Mouse (Mus musculus) liver, embryonic 16.5 days (tissue): Measurements from ENCODE around the gene Gm28047. TPM values are rescaled to one million over a fixed set of nuclear protein-coding genes. Genes with fewer than 3 reads are reported as not detected.

Source experiments
- ATAC-seq: fragments of 200-750 bp; cut with Nextera tagmentation; 2 replicates; pipeline ENCODE4 v1.8.0; 2017; ENCODE audit warnings: low read depth, mild to moderate bottlenecking, moderate number of reproducible peaks, moderate library complexity
- H3K27ac ChIP-seq: fragments of 300-500 bp; sonication (generic); 2 replicates; pipeline ENCODE4 v1.5.1; 2014; ENCODE audit warnings: mild to moderate bottlenecking, low read length
- H3K27me3 ChIP-seq: fragments of 300-500 bp; sonication (generic); 2 replicates; pipeline ENCODE4 v1.6.1; 2014; ENCODE audit warnings: low read depth, low read length, mixed read lengths; ENCODE audit not compliant: control insufficient read depth, insufficient read depth
- H3K36me3 ChIP-seq: fragments of 300-500 bp; sonication (generic); 2 replicates; pipeline ENCODE4 v1.6.1; 2014; ENCODE audit warnings: mild to moderate bottlenecking; ENCODE audit not compliant: control insufficient read depth, insufficient read depth
- H3K4me1 ChIP-seq: fragments of 300-500 bp; sonication (generic); 2 replicates; pipeline ENCODE4 v1.6.1; 2014; ENCODE audit warnings: low read depth, low read length, mixed read lengths; ENCODE audit not compliant: control insufficient read depth
- H3K4me2 ChIP-seq: fragments of 300-500 bp; sonication (generic); 2 replicates; pipeline ENCODE4 v1.6.1; 2014; ENCODE audit warnings: low read depth, low read length, mixed read lengths
- H3K4me3 ChIP-seq: fragments of 300-500 bp; sonication (generic); 2 replicates; pipeline ENCODE4 v1.5.1; 2014; ENCODE audit warnings: low read depth, mild to moderate bottlenecking, low read length
- H3K9ac ChIP-seq: fragments of 300-500 bp; sonication (generic); 2 replicates; pipeline ENCODE4 v1.6.1; 2014; ENCODE audit warnings: low read depth, low read length
- H3K9me3 ChIP-seq: fragments of 300-500 bp; sonication (generic); replicated peaks from 2 replicates; pipeline ENCODE4 v1.6.1; 2016; ENCODE audit warnings: low read length; ENCODE audit not compliant: control insufficient read depth
- WGBS: fragments of 180-500 bp; shearing (Covaris S2); extraction: QIAGEN DNeasy Blood & Tissue Kit; methylation state at CpG from one replicate; pipeline ENCODE4 v1.1.7; 2014; ENCODE audit not compliant: insufficient replicate concordance; 5-methylcytosine and 5-hydroxymethylcytosine counted together
- polyA plus RNA-seq: library from polyadenylated mRNA; unstranded; fragments of >200 nt; fragmentation: Nextera tagmentation; extraction: Ambion mirVana; gene quantifications from 2 replicates; pipeline ENCODE4 v1.2.1, GENCODE M21; 2015

Gm28047 gene
- not detected in 2 replicates for polyA plus RNA-seq

DNA sequence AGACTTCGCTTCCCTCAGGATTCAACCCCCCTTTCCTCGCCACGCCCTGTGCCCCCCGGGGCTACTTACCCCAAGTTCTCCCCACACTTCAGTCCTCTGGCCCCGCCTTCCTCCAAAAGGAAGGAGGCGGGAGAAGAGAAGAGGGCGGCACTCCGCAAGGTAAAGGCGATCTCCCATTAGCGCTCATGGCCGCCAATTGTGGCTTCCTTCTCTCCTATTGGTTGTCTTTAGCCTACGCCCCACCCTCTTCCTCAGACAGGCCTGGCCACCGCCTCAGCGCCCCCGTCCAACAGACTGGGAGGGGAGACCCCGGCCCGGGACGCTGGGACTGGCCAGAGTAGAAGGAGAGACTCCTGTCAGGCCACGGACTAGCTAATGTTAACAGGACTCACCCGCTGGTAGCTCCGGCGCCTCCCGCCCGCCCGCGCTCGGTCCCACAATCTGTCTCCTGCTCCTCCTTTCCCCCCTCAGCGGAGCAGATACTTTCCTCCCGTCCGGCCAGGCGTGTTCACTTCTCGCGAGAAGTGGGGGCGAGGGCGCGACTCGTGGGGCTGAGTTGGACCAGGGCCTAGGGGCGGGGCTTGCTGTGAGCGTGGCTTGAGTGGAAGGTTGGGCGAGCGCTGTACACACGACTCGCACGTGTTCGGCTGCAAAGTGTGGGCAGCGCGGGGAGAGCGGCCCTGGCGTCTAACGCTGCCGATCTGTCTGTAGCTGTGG is at the start of gene Gm28047, which contains the start of gene Atf7:
Gm28047 (minus strand) TSS at position 98 of the 717 bp plus-strand sequence.
Atf7 (minus strand) TSS at position 495 of the 717 bp plus-strand sequence.
- Histone ChIP-seq H3K27me3 (no peaks in the 10 kb centered on the region), H3K27ac (peak within 1 kb of the TSS; percentile 95), H3K4me1 (peaks cover 19% of the 10 kb centered on the region), H3K9me3 (no peaks in the 10 kb centered on the region), H3K36me3 (no peaks in the 10 kb centered on the region), H3K4me3 (peak within 1 kb of the TSS; percentile 82), H3K4me2 (peak within 1 kb of the TSS; percentile 85), H3K9ac (peak within 1 kb of the TSS; percentile 87)
- ATAC-seq, result peak; percentile 97
- WGBS, result 0% methylated on average over 51 of the region's 51 CpGs

DNA sequence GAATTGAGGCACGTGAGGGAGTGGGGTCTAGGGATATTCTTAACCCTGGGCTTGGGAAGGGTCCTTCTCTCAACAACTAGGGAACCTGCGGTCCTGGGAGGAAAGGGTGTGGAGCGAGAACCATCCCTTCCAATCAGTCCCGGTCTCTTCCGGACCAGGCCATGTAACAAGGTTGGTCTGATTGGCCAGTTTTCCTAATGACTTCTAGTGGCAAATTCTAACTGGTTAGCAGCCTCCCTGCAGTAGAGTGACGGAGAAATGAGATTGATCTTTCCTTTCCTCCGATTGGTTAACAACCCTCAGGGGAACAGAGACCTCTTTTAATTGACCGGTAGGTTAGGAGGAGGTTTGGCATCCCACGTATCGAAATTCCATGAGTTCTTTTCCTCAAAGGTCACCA is 48.7 kb upstream of the Gm28047 start:
- no peak overlapping the region for H3K27ac ChIP-seq
- WGBS, result 18% methylated on average over 10 of the region's 10 CpGs
- H3K4me2 ChIP-seq, result no peak overlapping the region
- ATAC-seq, result no peak
- no peaks in the 10 kb centered on the region for H3K9me3 ChIP-seq
- no peaks in the 10 kb centered on the region for H3K36me3 ChIP-seq
- H3K27me3 ChIP-seq, result peaks cover 31% of the 10 kb centered on the region
- H3K4me3 ChIP-seq, result peak overlapping the region; percentile 19; the same call in 1 of the 2 replicates
- H3K4me1 ChIP-seq, result peaks cover 13% of the 10 kb centered on the region
- no peak overlapping the region for H3K9ac ChIP-seq

DNA sequence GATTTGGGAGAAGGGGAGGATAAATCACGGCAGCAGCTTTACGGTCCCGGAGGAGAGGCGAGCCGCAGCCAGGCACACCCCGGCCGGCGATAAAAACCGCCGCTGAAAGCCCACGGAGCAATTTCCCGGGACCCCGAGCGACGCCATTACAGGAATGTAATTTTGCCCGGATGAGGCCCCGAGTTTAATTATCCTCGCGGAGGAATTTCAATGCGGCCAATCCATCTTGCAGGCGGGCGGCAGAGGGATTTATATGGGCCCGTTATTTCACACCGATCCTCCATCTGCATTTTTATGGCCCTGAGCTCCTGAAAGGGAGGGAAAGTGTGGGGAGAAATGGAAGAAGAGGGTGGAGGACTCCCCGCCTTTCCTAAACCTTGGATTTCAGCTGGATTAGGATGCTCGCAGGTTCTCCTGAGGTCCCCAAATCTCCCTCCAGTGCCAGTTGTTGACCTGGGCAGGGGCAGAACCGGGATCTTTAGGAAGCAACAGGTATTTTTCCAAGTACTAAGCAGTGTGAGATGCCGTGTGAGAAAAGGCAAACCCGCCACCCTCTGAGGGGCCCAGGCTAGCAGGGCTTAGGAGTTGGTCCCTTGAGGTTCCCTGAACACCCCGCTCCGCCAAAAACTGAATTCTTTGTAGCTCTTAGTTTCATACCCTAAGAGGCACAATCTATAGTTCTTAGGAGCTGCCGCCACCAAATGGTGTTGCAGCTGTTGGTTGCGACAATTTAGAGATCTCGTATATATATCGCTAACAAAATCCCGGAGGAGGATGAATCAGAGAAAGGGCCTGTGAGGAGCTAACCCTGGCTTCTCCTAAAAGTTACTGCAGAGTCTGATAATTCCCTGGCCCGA is 47.6 kb upstream of the Gm28047 start, which contains the start of gene Atp5g2:
Atp5g2 (minus strand) TSS at position 138 of the 857 bp plus-strand sequence.
- peaks cover 31% of the 10 kb centered on the region for H3K27me3 ChIP-seq
- 11% methylated on average over 37 of the region's 37 CpGs for WGBS
- ATAC-seq, result no peak
- peak within 1 kb of the TSS; percentile 90 for H3K4me3 ChIP-seq
- no peaks in the 10 kb centered on the region for H3K9me3 ChIP-seq
- peaks cover 13% of the 10 kb centered on the region for H3K4me1 ChIP-seq
- H3K36me3 ChIP-seq, result peaks cover under 1% of the 10 kb centered on the region; the same call in 1 of the 2 replicates
- H3K27ac ChIP-seq, result peak within 1 kb of the TSS; percentile 79
- H3K9ac ChIP-seq, result peak within 1 kb of the TSS; percentile 59
- peak within 1 kb of the TSS; percentile 84 for H3K4me2 ChIP-seq

DNA sequence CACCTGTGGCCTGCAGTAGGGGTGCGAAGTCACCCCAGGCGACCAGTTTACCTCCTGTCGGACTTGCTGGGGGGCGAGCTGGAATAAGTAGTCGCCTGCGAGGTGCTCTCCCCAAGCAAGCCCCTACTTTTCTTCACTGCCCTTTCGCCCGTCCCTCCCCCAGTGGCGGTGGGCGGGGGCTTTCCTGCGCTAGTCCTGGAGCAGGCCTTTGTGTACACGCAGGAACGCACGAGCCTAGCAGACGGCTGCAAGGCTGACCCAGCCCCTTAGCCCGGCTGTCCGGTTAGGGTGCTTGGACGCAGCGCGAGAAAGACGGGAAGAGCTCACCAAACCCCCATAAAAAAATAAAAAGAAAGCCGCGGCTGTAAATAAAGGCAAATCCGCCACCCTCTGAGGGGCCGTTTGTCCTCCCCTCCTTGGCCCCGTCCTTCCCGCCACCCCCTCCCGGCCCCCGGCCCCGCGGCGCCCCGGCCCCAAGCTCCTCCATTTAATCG is 46.9 kb upstream of the Gm28047 start:
- WGBS, result under 1% methylated on average over 34 of the region's 34 CpGs
- peak overlapping the region; percentile 59 for H3K9ac ChIP-seq
- H3K27me3 ChIP-seq, result peaks cover 31% of the 10 kb centered on the region
- H3K36me3 ChIP-seq, result peaks cover 5% of the 10 kb centered on the region; the same call in 1 of the 2 replicates
- peak overlapping the region; percentile 90 for H3K4me3 ChIP-seq
- peak overlapping the region; percentile 84 for H3K4me2 ChIP-seq
- ATAC-seq, result peak; percentile 25; the same call in 1 of the 2 replicates
- H3K27ac ChIP-seq, result peak overlapping the region; percentile 79
- peaks cover 13% of the 10 kb centered on the region for H3K4me1 ChIP-seq
- H3K9me3 ChIP-seq, result no peaks in the 10 kb centered on the region

DNA sequence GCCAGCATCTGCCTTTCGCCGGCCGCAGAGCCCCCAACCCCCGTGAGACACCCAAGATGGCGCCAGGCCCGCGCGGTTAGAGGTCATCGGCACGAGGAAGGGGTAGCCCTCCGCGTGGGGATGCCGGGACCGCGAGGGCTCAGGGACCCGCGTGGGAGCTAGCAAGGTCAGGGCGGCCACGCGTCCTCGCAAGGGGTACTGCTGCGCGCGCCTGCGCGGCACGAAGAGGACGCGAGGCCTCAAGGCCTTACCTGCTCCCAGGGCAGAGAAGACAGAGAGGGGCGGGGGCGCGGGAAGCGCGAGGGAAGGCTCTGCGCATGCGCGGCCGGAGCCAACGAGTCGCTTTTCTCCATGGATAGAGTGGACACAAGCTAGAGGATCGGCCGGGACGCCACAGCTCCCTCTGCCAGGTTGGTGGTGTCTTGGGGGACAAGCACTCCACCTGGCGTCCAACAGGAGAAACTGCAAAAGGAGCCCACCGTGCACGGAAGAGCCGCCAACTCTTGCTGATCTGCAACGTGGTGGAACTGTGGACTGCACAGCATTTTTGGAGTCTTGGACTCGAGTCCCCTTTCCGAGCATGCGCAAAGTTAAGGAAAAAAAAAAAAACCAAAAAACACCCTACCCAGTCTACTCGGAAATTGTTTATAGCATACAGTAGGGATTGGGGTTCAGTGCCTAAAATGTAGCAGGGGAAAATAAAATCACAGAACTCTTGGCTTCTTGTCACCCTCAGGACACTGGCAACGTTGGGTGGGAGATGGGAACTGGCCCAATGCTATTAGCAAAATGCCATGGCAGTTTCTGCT is 46.1 kb upstream of the Gm28047 start:
- Histone ChIP-seq H3K4me2 (peak overlapping the region; percentile 84), H3K9ac (peak overlapping the region; percentile 93), H3K4me3 (peak overlapping the region; percentile 90), H3K36me3 (peaks cover 5% of the 10 kb centered on the region; the same call in 1 of the 2 replicates), H3K27me3 (peaks cover 31% of the 10 kb centered on the region), H3K4me1 (peaks cover 13% of the 10 kb centered on the region), H3K9me3 (no peaks in the 10 kb centered on the region), H3K27ac (peak overlapping the region; percentile 80)
- under 1% methylated on average over 53 of the region's 53 CpGs for WGBS
- ATAC-seq, result peak; percentile 93

DNA sequence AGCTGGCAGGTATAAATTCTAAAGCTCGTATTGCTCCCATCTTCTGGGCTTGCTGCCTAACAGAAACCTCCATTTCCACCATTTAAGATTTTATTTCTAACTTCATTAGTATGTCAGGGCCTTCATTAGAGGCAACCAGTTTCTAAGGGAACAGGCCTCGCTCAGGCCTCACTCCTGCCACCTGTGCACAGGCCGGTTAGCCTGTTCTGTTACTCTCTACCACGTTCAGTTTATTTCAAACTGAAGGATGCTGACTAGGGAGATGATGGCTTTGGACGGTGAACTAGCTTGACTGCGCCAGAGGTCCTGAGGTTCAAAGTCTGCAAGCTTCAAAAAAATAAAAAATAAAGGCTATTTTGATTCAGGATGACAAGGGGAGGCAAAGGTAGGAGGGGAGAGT is 45.4 kb upstream of the Gm28047 start:
- 5% methylated on average over 6 of the region's 6 CpGs for WGBS
- ATAC-seq, result no peak
- Histone ChIP-seq H3K36me3 (peaks cover 7% of the 10 kb centered on the region; the same call in 1 of the 2 replicates), H3K9me3 (no peaks in the 10 kb centered on the region), H3K9ac (peak overlapping the region; percentile 93), H3K4me2 (peak overlapping the region; percentile 84), H3K27ac (peak overlapping the region; percentile 80), H3K27me3 (peaks cover 31% of the 10 kb centered on the region), H3K4me1 (peaks cover 13% of the 10 kb centered on the region), H3K4me3 (peak overlapping the region; percentile 90)

DNA sequence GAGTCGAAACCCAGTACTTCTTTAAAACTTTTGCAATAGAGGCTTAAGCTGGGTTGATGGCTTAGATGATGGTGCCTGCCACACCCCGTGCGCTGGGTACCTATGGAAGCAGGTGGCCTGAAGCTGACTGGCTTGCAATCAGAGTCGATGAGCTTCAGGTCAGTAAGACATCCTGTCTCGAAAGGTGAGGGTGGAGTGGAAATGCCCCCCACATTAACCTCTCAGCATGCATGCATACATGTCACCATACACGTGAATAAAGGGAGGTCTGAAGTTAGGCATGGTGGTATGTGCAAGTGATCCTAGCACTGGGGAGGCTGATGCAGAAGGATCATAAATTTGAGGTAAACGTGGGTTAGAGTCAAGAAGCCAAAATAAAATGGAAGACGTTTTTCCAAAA is 44.7 kb upstream of the Gm28047 start:
- H3K4me3 ChIP-seq, result no peak overlapping the region; the same call in 1 of the 2 replicates
- peaks cover 10% of the 10 kb centered on the region for H3K36me3 ChIP-seq
- 73% methylated on average over 8 of the region's 8 CpGs for WGBS
- H3K27me3 ChIP-seq, result peaks cover 29% of the 10 kb centered on the region
- ATAC-seq, result no peak
- no peak overlapping the region for H3K27ac ChIP-seq
- peak overlapping the region; percentile 84 for H3K4me2 ChIP-seq
- H3K9ac ChIP-seq, result peak overlapping the region; percentile 28; the same call in 1 of the 2 replicates
- H3K9me3 ChIP-seq, result no peaks in the 10 kb centered on the region
- H3K4me1 ChIP-seq, result peaks cover 13% of the 10 kb centered on the region

DNA sequence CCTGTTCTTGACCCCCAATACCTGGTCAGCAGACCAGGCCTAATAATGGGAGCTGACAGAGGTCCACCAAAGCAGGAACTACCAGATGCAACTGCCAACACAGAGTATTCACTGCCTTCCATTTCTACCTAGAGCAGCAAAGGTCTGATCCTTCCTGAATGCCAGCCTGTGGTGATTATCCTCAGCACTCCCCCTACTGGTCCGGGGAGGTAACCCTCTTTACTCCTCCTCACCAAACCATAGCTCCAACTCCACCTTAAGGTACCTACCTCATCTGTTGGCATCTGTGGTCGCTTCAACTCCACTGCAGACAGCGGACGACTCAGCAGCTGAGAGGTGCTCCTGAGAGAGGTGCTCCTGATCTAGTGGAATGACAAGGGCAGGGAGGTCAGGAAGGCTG is 40.6 kb upstream of the Gm28047 start:
- Histone ChIP-seq H3K36me3 (peaks cover 30% of the 10 kb centered on the region), H3K4me1 (peaks cover 9% of the 10 kb centered on the region), H3K27ac (no peak overlapping the region), H3K27me3 (no peaks in the 10 kb centered on the region), H3K9me3 (no peaks in the 10 kb centered on the region), H3K9ac (no peak overlapping the region), H3K4me3 (no peak overlapping the region), H3K4me2 (no peak overlapping the region)
- WGBS, result 41% methylated on average over 4 of the region's 4 CpGs
- ATAC-seq, result peak; percentile 43; the same call in 1 of the 2 replicates
